Mouse (Mus musculus) limb, embryonic 10.5 days (tissue): ENCODE measurements at regions not wholly inside any gene's neighbourhood (a gene's known extent, or its start where the extent isn't known, plus 50 kb on each side); places are given as distances from the start of the nearest gene placed in this dataset.

Experiments used
- DNase-seq: peaks from one replicate; pipeline ENCODE4 v3.0.0-alpha.2; 2017; ENCODE audit warnings: low spot score
- H3K27ac ChIP-seq: fragments of 300-500 bp; sonication (generic); 2 replicates; pipeline ENCODE4 v1.5.1; 2016; ENCODE audit warnings: mild to moderate bottlenecking
- H3K27me3 ChIP-seq: fragments of 300-500 bp; sonication (generic); 2 replicates; pipeline ENCODE4 v1.6.1; 2016; ENCODE audit warnings: low read depth, mild to moderate bottlenecking; ENCODE audit not compliant: poor library complexity, severe bottlenecking
- H3K36me3 ChIP-seq: fragments of 300-500 bp; sonication (generic); 2 replicates; pipeline ENCODE4 v1.6.1; 2016; ENCODE audit warnings: mild to moderate bottlenecking, moderate library complexity
- H3K4me1 ChIP-seq: fragments of 300-500 bp; sonication (generic); 2 replicates; pipeline ENCODE4 v1.6.1; 2016
- H3K4me3 ChIP-seq: fragments of 300-500 bp; sonication (generic); 2 replicates; pipeline ENCODE4 v1.5.1; 2016; ENCODE audit warnings: mild to moderate bottlenecking, moderate library complexity
- H3K9me3 ChIP-seq: fragments of 300-500 bp; sonication (generic); replicated peaks from 2 replicates; pipeline ENCODE4 v1.6.1; 2016; ENCODE audit warnings: mild to moderate bottlenecking
- WGBS: fragments of 180-500 bp; shearing (Covaris S2); methylation state at CpG from one replicate; pipeline ENCODE4 v1.1.7; 2016; 5-methylcytosine and 5-hydroxymethylcytosine counted together

DNA sequence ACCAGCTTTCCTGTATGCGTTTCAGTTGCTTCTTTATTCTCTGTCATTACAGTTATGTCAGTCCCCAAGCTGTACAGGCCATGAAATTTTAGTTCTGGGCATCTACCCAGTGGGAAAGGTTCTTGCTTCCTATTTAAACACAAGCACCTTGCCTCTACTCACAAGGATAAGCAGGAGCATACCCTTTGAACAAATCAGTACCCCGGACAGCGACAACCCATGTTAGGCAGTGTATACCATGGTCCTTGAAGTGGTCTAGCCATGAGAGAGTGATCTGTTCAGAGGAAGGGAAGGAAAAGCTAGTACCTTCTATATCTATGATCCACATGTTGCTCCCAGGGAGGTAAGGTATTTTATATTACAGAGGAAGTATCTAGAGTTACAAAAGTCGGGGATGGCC is 167.7 kb downstream of the Plekhb2 start:
- no peaks in the 10 kb centered on the region for H3K36me3 ChIP-seq
- DNase-seq: peak; percentile 74
- no peaks in the 10 kb centered on the region for H3K27me3 ChIP-seq
- H3K27ac ChIP-seq: no peak overlapping the region
- no peak overlapping the region for H3K4me3 ChIP-seq
- 72% methylated on average over 4 of the region's 4 CpGs for WGBS
- no peaks in the 10 kb centered on the region for H3K9me3 ChIP-seq
- no peaks in the 10 kb centered on the region; the same call in 1 of the 2 replicates for H3K4me1 ChIP-seq

GRCm38 (mm10) chr1:35032619-35033018 is 182.8 kb downstream of the Plekhb2 start:
- Histone ChIP-seq H3K4me1 (no peaks in the 10 kb centered on the region), H3K4me3 (no peak overlapping the region), H3K36me3 (no peaks in the 10 kb centered on the region), H3K9me3 (no peaks in the 10 kb centered on the region), H3K27ac (no peak overlapping the region), H3K27me3 (no peaks in the 10 kb centered on the region)
- WGBS: 66% methylated on average over 4 of the region's 4 CpGs
- DNase-seq: no peak

DNA sequence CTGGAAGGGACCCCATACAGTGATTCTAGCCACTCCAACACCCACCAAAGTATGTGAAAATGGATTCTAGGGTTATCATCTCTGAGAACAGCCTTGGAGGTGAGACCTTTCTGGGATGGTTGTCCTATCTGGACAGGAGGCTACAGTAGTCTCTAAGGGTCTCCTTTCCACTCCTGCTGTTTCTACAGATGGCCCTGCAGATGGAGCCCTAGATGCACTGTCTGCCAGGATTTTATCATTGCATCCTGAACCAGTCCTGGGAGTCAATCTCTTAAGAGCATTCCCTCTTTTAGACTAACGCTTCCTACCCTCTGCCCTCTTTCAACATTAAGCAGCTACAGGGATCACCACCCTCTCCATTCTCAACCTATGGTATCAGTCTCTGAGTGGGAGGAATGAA is 223.0 kb downstream of the Plekhb2 start:
- WGBS: 88% methylated on average over 1 of the region's 1 CpGs
- no peaks in the 10 kb centered on the region for H3K4me1 ChIP-seq
- H3K4me3 ChIP-seq: no peak overlapping the region
- no peaks in the 10 kb centered on the region for H3K36me3 ChIP-seq
- no peak overlapping the region for H3K27ac ChIP-seq
- DNase-seq: no peak
- H3K9me3 ChIP-seq: no peaks in the 10 kb centered on the region
- H3K27me3 ChIP-seq: no peaks in the 10 kb centered on the region

GRCm38 (mm10) chr1:35094873-35095272 is 245.1 kb downstream of the Plekhb2 start:
- Histone ChIP-seq H3K27ac (no peak overlapping the region), H3K9me3 (no peaks in the 10 kb centered on the region), H3K36me3 (no peaks in the 10 kb centered on the region), H3K4me3 (no peak overlapping the region), H3K4me1 (no peaks in the 10 kb centered on the region), H3K27me3 (no peaks in the 10 kb centered on the region)
- 65% methylated on average over 1 of the region's 1 CpGs for WGBS
- no peak for DNase-seq

DNA sequence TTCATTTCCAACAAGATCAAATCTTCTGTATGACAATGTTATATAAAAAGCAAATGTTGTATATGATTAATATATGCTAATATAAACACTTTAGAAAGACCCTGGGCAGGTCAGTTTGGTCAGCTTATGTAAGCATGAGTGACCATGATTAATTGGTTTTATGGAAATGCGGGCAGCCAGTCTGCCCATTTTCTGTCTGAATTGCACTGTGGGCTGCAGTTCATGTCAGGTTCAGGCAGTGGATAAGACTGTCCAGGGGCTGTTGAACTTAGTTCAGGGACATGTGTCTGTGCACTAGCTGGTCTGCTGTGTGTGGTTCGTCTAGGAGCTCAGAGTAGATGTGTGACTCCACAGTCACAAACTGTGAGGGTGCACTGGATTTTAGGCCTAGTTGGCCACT is 246.0 kb downstream of the Plekhb2 start:
- no peaks in the 10 kb centered on the region for H3K36me3 ChIP-seq
- no peaks in the 10 kb centered on the region for H3K4me1 ChIP-seq
- no peak for DNase-seq
- H3K9me3 ChIP-seq: no peaks in the 10 kb centered on the region
- no peak overlapping the region for H3K4me3 ChIP-seq
- no peak overlapping the region for H3K27ac ChIP-seq
- H3K27me3 ChIP-seq: no peaks in the 10 kb centered on the region
- 92% methylated on average over 2 of the region's 2 CpGs for WGBS

DNA sequence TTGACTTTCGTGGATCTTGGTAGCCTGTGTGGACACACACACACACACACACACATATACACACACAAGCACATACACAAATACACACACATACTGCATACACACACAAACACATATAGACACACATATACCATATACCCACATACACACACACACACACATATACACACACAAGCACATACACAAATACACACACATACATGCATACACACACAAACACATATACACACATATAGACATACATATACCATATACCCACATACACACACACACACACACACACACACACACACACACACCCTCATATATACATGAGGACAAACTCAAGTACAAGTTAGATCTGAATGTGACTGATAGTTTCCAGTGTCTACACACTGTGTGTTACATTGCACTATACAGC is 256.9 kb downstream of the Plekhb2 start:
- H3K36me3 ChIP-seq: no peaks in the 10 kb centered on the region
- no peaks in the 10 kb centered on the region for H3K9me3 ChIP-seq
- no peak overlapping the region for H3K4me3 ChIP-seq
- no peaks in the 10 kb centered on the region for H3K4me1 ChIP-seq
- no peak for DNase-seq
- H3K27me3 ChIP-seq: no peaks in the 10 kb centered on the region
- H3K27ac ChIP-seq: no peak overlapping the region
- WGBS: 100% methylated on average over 1 of the region's 1 CpGs

GRCm38 (mm10) chr1:35109801-35110200 is 260.0 kb downstream of the Plekhb2 start:
- Histone ChIP-seq H3K9me3 (no peaks in the 10 kb centered on the region), H3K4me1 (no peaks in the 10 kb centered on the region), H3K4me3 (no peak overlapping the region), H3K36me3 (no peaks in the 10 kb centered on the region), H3K27ac (no peak overlapping the region), H3K27me3 (no peaks in the 10 kb centered on the region)
- DNase-seq: no peak
- WGBS: 71% methylated on average over 1 of the region's 1 CpGs

DNA sequence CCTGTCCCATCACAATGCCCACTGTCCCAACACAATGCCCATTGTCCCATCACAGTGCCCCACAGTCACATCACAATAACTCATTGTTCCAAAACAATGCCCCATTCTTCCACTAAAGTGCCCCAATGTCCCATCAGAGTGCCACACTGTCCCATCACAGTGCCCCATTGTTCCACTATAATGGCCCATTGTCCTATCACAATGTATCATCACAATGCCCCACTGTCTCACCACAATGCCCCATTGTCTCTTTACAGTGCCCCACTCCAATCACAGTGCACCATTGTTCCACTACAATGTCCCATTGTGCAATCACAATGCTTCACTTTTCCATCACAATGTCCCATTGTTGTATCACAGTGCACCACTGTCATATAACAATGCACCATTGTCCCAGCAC is 265.7 kb downstream of the Plekhb2 start:
- Histone ChIP-seq H3K36me3 (no peaks in the 10 kb centered on the region), H3K27me3 (no peaks in the 10 kb centered on the region), H3K9me3 (peaks cover 6% of the 10 kb centered on the region; the same call in 1 of the 2 replicates), H3K27ac (no peak overlapping the region), H3K4me1 (no peaks in the 10 kb centered on the region), H3K4me3 (no peak overlapping the region)
- DNase-seq: no peak

- no peaks in the 10 kb centered on the region for H3K27me3 ChIP-seq
- no peaks in the 10 kb centered on the region for H3K4me1 ChIP-seq
- DNase-seq: no peak
- H3K4me3 ChIP-seq: no peak overlapping the region
- WGBS: 86% methylated on average over 3 of the region's 3 CpGs
- H3K36me3 ChIP-seq: no peaks in the 10 kb centered on the region
- H3K27ac ChIP-seq: no peak overlapping the region
- peaks cover 2% of the 10 kb centered on the region; the same call in 1 of the 2 replicates for H3K9me3 ChIP-seq
Measured at GRCm38 (mm10) chr1:35137907-35138306, 288.1 kb downstream of the Plekhb2 start.

GRCm38 (mm10) chr1:35149036-35149435 is 299.3 kb downstream of the Plekhb2 start:
- H3K27ac ChIP-seq: no peak overlapping the region
- no peak overlapping the region for H3K4me3 ChIP-seq
- H3K4me1 ChIP-seq: no peaks in the 10 kb centered on the region
- H3K36me3 ChIP-seq: no peaks in the 10 kb centered on the region
- no peaks in the 10 kb centered on the region for H3K27me3 ChIP-seq
- DNase-seq: no peak
- no peaks in the 10 kb centered on the region for H3K9me3 ChIP-seq

- Histone ChIP-seq H3K27ac (no peak overlapping the region), H3K4me3 (no peak overlapping the region), H3K36me3 (no peaks in the 10 kb centered on the region), H3K4me1 (no peaks in the 10 kb centered on the region), H3K9me3 (no peaks in the 10 kb centered on the region), H3K27me3 (no peaks in the 10 kb centered on the region)
- no peak for DNase-seq
Measured at GRCm38 (mm10) chr1:35162506-35162905, 312.7 kb downstream of the Plekhb2 start.

DNA sequence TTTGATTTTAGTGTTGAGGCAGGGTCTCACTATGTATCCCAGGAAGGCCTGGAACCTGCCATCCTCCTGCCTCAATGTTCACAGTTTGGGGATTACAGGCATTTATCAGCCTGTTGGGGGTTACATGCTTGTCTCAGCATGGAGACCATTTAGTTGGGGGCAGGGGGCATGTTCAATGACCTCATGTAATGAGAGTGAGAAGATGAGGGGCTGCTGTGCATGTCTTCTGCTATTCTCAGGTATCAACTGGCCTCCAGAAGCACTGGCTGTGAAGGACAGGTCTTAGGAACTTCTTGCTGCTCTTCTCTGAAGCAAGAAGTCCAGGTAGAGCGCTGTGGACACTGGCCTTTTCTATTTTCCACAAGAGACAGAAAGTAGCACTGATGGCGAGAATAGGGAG is 350.9 kb downstream of the Plekhb2 start:
- Histone ChIP-seq H3K27ac (no peak overlapping the region), H3K9me3 (no peaks in the 10 kb centered on the region), H3K36me3 (no peaks in the 10 kb centered on the region), H3K4me1 (no peaks in the 10 kb centered on the region), H3K27me3 (no peaks in the 10 kb centered on the region), H3K4me3 (no peak overlapping the region)
- WGBS: 88% methylated on average over 2 of the region's 2 CpGs
- DNase-seq: no peak

GRCm38 (mm10) chr1:35201083-35201879 is 351.5 kb downstream of the Plekhb2 start:
- Histone ChIP-seq H3K27me3 (no peaks in the 10 kb centered on the region), H3K27ac (no peak overlapping the region), H3K4me3 (no peak overlapping the region), H3K36me3 (no peaks in the 10 kb centered on the region), H3K9me3 (no peaks in the 10 kb centered on the region), H3K4me1 (no peaks in the 10 kb centered on the region)
- no peak for DNase-seq
- 83% methylated on average over 7 of the region's 7 CpGs for WGBS

DNA sequence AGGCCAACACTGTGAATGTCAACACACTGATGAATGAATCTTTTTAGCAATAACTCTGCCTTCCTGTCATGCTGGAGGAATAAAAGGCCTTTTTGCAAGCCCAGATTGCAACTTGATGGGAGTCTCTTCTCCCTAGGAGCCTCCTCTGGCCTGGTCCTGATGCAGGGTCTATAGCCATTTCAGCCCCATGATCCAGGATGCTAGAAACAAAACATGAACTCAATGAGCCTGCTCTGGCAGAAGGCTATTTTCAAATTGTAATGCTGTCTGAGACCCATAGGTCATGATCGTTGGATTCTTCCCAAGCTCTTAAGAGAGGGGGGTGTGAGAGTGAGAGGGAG is 352.1 kb downstream of the Plekhb2 start:
- no peak overlapping the region for H3K4me3 ChIP-seq
- 92% methylated on average over 1 of the region's 1 CpGs for WGBS
- H3K9me3 ChIP-seq: no peaks in the 10 kb centered on the region
- no peak overlapping the region for H3K27ac ChIP-seq
- H3K27me3 ChIP-seq: no peaks in the 10 kb centered on the region
- DNase-seq: no peak
- no peaks in the 10 kb centered on the region for H3K4me1 ChIP-seq
- no peaks in the 10 kb centered on the region for H3K36me3 ChIP-seq
